Mouse (Mus musculus) frontal cortex, adult 2 months (tissue): ENCODE results near the gene Gtf2b. TPM values are rescaled to one million over a fixed set of nuclear protein-coding genes. Genes with fewer than 3 reads are reported as not detected.

Experiments
- DNase-seq, 2 experiments: peaks; one replicate each; pipeline ENCODE4 v3.0.0; 2022; ENCODE audit warnings: low spot score in 1 of 2; ENCODE audit errors: extremely low spot score in 1 of 2
- polyA plus RNA-seq: library from polyadenylated mRNA; depleted of rRNA; stranded (reverse); fragments of >200 nt; gene quantifications from 2 replicates; pipeline ENCODE4 v1.2.3, GENCODE M21; 2012; rRNA removed

The Gtf2b gene
- polyA plus RNA-seq, 1 experiment: 44.1 TPM

- peak in 1 of 2 experiments; percentile 25 for DNase-seq
These were observed 30.7 kb downstream of the Gtf2b start for GRCm38 (mm10) chr3:142795587-142795986.

DNA sequence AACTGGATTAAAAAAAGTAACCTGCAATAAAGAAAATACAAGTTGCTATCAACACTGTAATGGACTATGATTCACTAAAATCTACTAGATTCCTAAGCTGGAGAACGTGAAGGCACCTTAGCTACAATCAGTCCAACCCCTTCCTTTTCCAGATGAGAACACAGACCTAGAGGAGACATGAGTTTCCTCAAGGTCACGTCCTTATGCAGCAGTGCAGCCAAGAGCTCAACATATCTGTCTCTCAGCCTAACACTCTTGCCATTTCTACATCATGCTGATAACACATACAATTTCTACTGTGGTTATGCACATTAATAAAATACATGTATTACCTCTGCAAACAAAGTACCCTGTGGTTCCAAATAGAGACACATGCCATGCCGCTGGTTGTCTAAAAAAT is 46.7 kb downstream of the Gtf2b start:
- no peak for DNase-seq

DNA sequence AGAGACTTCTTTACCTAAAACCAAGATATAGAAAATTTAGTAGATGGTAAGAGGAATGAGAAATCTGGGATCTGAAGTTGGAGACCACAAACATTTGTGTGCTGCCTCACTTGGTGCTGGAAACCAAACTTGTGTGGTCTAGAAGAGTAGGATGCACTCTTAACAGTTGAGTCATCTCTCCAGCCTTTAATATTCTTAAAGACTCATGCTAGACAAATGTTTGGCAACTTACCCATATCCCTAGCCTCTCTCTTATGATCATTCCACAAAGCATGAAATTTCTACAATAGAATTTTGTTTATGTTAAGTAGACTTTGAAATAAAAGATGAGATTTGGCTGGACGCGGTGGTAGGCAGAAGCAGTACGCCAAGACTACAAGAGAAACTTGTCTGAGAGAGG is 52.7 kb downstream of the Gtf2b start:
- DNase-seq: no peak

DNA sequence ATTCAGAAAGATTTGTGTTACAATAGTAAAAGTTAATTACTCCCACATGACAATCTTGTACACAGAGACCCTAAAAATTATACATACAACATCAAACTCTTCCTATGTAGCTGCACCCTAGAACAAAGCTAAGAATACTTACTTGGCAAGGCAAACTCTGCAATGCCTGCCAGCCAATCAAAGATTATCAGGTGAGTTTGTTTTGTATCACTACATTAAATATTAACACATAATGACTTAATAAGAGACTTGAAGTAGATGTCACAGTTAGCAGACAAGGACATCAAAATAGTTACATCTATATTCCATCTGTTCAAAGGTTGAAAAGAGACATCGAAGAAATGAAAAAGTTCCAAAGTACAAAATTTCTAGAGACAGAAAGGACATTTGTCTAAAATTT is 58.8 kb downstream of the Gtf2b start:
- no peak for DNase-seq

- DNase-seq: no peak
These were observed 61.8 kb downstream of the Gtf2b start for GRCm38 (mm10) chr3:142826449-142827146.

DNA sequence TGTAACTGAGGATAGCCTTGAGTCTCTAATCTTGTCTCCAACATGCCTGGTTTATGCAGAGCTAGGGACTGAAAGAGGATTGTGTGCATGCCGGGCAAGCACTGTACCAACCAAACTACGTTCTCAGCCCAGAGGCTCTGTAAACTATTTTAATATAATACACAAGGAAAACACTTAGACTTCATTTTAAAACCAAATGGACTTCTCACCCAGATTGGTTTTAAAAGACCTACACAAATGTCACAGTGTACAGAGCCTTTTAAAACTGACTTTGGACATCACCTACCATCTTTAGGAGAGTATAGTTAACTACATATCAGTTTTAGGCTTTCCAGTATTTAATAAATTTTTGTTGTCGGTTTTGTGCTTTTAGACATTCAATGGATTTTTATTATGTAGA is 68.1 kb downstream of the Gtf2b start:
- no peak for DNase-seq

Other genes with a start within 250 kb of the Gtf2b start
- gene Gbp7, start 234.7 kb upstream of the Gtf2b start, polyA plus RNA-seq: 2.4 and 3.5 TPM in 2 replicates
- 11.6 and 14.0 TPM in 2 replicates for gene Gbp3, start 205.0 kb upstream of the Gtf2b start, polyA plus RNA-seq
- not detected in 2 replicates for gene Gbp2b, start 170.2 kb upstream of the Gtf2b start, polyA plus RNA-seq
- 3.3 and 3.5 TPM in 2 replicates for gene Gbp2, start 144.4 kb upstream of the Gtf2b start, polyA plus RNA-seq
- gene Kyat3, start 64.0 kb upstream of the Gtf2b start, polyA plus RNA-seq: 5.4 and 6.0 TPM in 2 replicates
- gene Pkn2, start 117.0 kb downstream of the Gtf2b start, polyA plus RNA-seq: 12.6 and 14.1 TPM in 2 replicates